Mouse (Mus musculus): ENCODE measurements around the gene Ola1. TPM values are rescaled to one million over a fixed set of nuclear protein-coding genes. Genes with fewer than 3 reads are reported as not detected.

The Ola1 gene
- 1.4 and 1.5 TPM in 2 replicates for polyA plus RNA-seq (2012; rRNA removed)

GRCm38 (mm10) chr2:73218913-73219312, at the start of gene Ola1:
TSS of gene Ola1 (minus strand) at chr2:73218924.
- Histone ChIP-seq H3K4me1 (ENCODE audit: control insufficient read depth, insufficient read depth, insufficient read length, low read length) (peaks cover 4% of the 10 kb centered on the region; the same call in 1 of the 2 replicates), H3K27me3 (ENCODE audit: control insufficient read depth, insufficient read depth, low read length) (no peaks in the 10 kb centered on the region), H3K36me3 (ENCODE audit: control insufficient read depth, insufficient read depth, low read length) (no peaks in the 10 kb centered on the region), H3K27ac (ENCODE audit: insufficient read depth, low read depth, low read length) (no peak within 1 kb of the TSS), H3K4me3 (ENCODE audit: low read depth, low read length) (no peak within 1 kb of the TSS)
- WGBS: 21% methylated on average over 5 of the region's 5 CpGs
- TF ChIP-seq CTCF (IDR thresholded peaks at IDR 0.05; ENCODE audit: extremely low read depth, insufficient read length, insufficient replicate concordance, low read depth, low read length) (no peak), POLR2A (IDR thresholded peaks at IDR 0.05; ENCODE audit: low read depth, low read length) (no peak)

GRCm38 (mm10) chr2:73268281-73268680, 49.6 kb upstream of the Ola1 start:
- Histone ChIP-seq H3K4me1 (ENCODE audit: control insufficient read depth, insufficient read depth, insufficient read length, low read length) (peaks cover 11% of the 10 kb centered on the region), H3K36me3 (ENCODE audit: control insufficient read depth, insufficient read depth, low read length) (no peaks in the 10 kb centered on the region), H3K27ac (ENCODE audit: insufficient read depth, low read depth, low read length) (no peak overlapping the region), H3K4me3 (ENCODE audit: low read depth, low read length) (no peak overlapping the region), H3K27me3 (ENCODE audit: control insufficient read depth, insufficient read depth, low read length) (peaks cover 88% of the 10 kb centered on the region)
- no peak for TF ChIP-seq CTCF (IDR thresholded peaks at IDR 0.05; ENCODE audit: extremely low read depth, insufficient read length, insufficient replicate concordance, low read depth, low read length)
- no peak for TF ChIP-seq POLR2A (IDR thresholded peaks at IDR 0.05; ENCODE audit: low read depth, low read length)
- 9% methylated on average over 12 of the region's 12 CpGs for WGBS

- TF ChIP-seq POLR2A (IDR thresholded peaks at IDR 0.05; ENCODE audit: low read depth, low read length) (no peak), CTCF (IDR thresholded peaks at IDR 0.05; ENCODE audit: extremely low read depth, insufficient read length, insufficient replicate concordance, low read depth, low read length) (no peak)
Measured at GRCm38 (mm10) chr2:73267818-73268217, 49.1 kb upstream of the Ola1 start.

GRCm38 (mm10) chr2:73267231-73267630, 48.5 kb upstream of the Ola1 start:
- Histone ChIP-seq H3K36me3 (ENCODE audit: control insufficient read depth, insufficient read depth, low read length) (no peaks in the 10 kb centered on the region), H3K27ac (ENCODE audit: insufficient read depth, low read depth, low read length) (no peak overlapping the region), H3K4me3 (ENCODE audit: low read depth, low read length) (no peak overlapping the region), H3K27me3 (ENCODE audit: control insufficient read depth, insufficient read depth, low read length) (peaks cover 85% of the 10 kb centered on the region), H3K4me1 (ENCODE audit: control insufficient read depth, insufficient read depth, insufficient read length, low read length) (peaks cover 4% of the 10 kb centered on the region)
- TF ChIP-seq CTCF (IDR thresholded peaks at IDR 0.05; ENCODE audit: extremely low read depth, insufficient read length, insufficient replicate concordance, low read depth, low read length) (no peak), POLR2A (IDR thresholded peaks at IDR 0.05; ENCODE audit: low read depth, low read length) (no peak)
- WGBS: 20% methylated on average over 3 of the region's 3 CpGs

More at GRCm38 (mm10) chr2:73267818-73268217, 49.1 kb upstream of the Ola1 start:
- Histone ChIP-seq H3K36me3 (ENCODE audit: control insufficient read depth, insufficient read depth, low read length) (no peaks in the 10 kb centered on the region), H3K4me1 (ENCODE audit: control insufficient read depth, insufficient read depth, insufficient read length, low read length) (peaks cover 7% of the 10 kb centered on the region), H3K4me3 (ENCODE audit: low read depth, low read length) (no peak overlapping the region), H3K27me3 (ENCODE audit: control insufficient read depth, insufficient read depth, low read length) (peaks cover 88% of the 10 kb centered on the region), H3K27ac (ENCODE audit: insufficient read depth, low read depth, low read length) (no peak overlapping the region)
- WGBS: 13% methylated on average over 4 of the region's 4 CpGs

- whole genome bisulfite sequencing: 46% methylated on average over 1 of the region's 1 CpGs
Measured at GRCm38 (mm10) chr2:73266623-73267022, 47.9 kb upstream of the Ola1 start.

GRCm38 (mm10) chr2:73266011-73266410, 47.3 kb upstream of the Ola1 start:
- Histone ChIP-seq H3K4me1 (ENCODE audit: control insufficient read depth, insufficient read depth, insufficient read length, low read length) (no peaks in the 10 kb centered on the region; the same call in 1 of the 2 replicates), H3K36me3 (ENCODE audit: control insufficient read depth, insufficient read depth, low read length) (no peaks in the 10 kb centered on the region), H3K27ac (ENCODE audit: insufficient read depth, low read depth, low read length) (no peak overlapping the region), H3K27me3 (ENCODE audit: control insufficient read depth, insufficient read depth, low read length) (peaks cover 77% of the 10 kb centered on the region), H3K4me3 (ENCODE audit: low read depth, low read length) (no peak overlapping the region)
- 7% methylated on average over 5 of the region's 5 CpGs for WGBS
- TF ChIP-seq CTCF (IDR thresholded peaks at IDR 0.05; ENCODE audit: extremely low read depth, insufficient read length, insufficient replicate concordance, low read depth, low read length): no peak

More at GRCm38 (mm10) chr2:73266623-73267022, 47.9 kb upstream of the Ola1 start:
- TF ChIP-seq POLR2A (IDR thresholded peaks at IDR 0.05; ENCODE audit: low read depth, low read length) (no peak), CTCF (IDR thresholded peaks at IDR 0.05; ENCODE audit: extremely low read depth, insufficient read length, insufficient replicate concordance, low read depth, low read length) (no peak)
- Histone ChIP-seq H3K4me1 (ENCODE audit: control insufficient read depth, insufficient read depth, insufficient read length, low read length) (peaks cover under 1% of the 10 kb centered on the region), H3K36me3 (ENCODE audit: control insufficient read depth, insufficient read depth, low read length) (no peaks in the 10 kb centered on the region), H3K27me3 (ENCODE audit: control insufficient read depth, insufficient read depth, low read length) (peaks cover 83% of the 10 kb centered on the region), H3K4me3 (ENCODE audit: low read depth, low read length) (no peak overlapping the region), H3K27ac (ENCODE audit: insufficient read depth, low read depth, low read length) (no peak overlapping the region)

GRCm38 (mm10) chr2:73264611-73265195, 46.0 kb upstream of the Ola1 start:
- Histone ChIP-seq H3K27me3 (ENCODE audit: control insufficient read depth, insufficient read depth, low read length) (peaks cover 64% of the 10 kb centered on the region), H3K36me3 (ENCODE audit: control insufficient read depth, insufficient read depth, low read length) (no peaks in the 10 kb centered on the region), H3K27ac (ENCODE audit: insufficient read depth, low read depth, low read length) (no peak overlapping the region), H3K4me3 (ENCODE audit: low read depth, low read length) (no peak overlapping the region), H3K4me1 (ENCODE audit: control insufficient read depth, insufficient read depth, insufficient read length, low read length) (no peaks in the 10 kb centered on the region; the same call in 1 of the 2 replicates)
- WGBS: 11% methylated on average over 11 of the region's 11 CpGs
- TF ChIP-seq CTCF (IDR thresholded peaks at IDR 0.05; ENCODE audit: extremely low read depth, insufficient read length, insufficient replicate concordance, low read depth, low read length) (no peak), POLR2A (IDR thresholded peaks at IDR 0.05; ENCODE audit: low read depth, low read length) (no peak)

All from small intestine, adult 2 months (tissue).